In the genomic region with DNA sequence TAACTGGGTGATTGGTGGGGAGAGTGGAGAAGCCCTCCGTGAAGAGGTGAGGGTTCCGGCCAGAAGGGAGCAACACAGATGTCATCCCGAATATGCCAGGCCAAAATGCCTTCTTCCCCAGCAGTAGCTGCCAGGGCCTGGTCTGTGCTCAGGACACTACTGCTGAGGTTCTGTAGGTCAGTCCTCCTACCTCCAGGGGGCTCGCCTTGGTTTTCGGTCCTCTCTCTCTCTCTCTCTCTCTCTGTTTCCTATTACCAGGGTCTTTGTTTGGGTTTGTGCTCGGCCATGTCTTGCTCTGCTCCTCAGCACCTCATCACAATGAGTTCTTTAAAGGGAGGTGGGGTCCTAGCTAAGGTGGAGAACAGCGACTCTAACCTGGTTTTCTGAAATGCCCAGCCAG, we compare ENCODE assay signal across 16 mouse cellular contexts.
"Had no signal": no experiment of that assay in that cellular context is flagged by ENCODE, and none has a peak within 500 bp of the region (broad histone marks: within the 10 kb centered on the region; RNA-seq: fewer than 3 reads in every experiment).

No protein-coding gene starts in this region.

- H3K4me3 ChIP-seq: kidney, embryonic 15.5 days; limb, embryonic 12.5 days; liver, embryonic 13.5 days; lung, embryonic 15.5 days; megakaryocyte, embryonic 14.5 days; midbrain, embryonic 15.5 days had no signal

- H3K27ac ChIP-seq: kidney, embryonic 15.5 days; limb, embryonic 12.5 days; liver, embryonic 13.5 days; lung, embryonic 15.5 days; macrophage; midbrain, embryonic 15.5 days had no signal

- DNase-seq: kidney, adult 18-20 months; kidney, postnatal 14 days; layer of hippocampus, adult 9-11 months; liver; liver, embryonic 13.5 days; liver, postnatal 0 days; lung, postnatal 14 days; right cerebral cortex, postnatal 4 days; spleen, adult 18-20 months; thymus, postnatal 36 days had no signal

- H3K4me1 ChIP-seq: kidney, embryonic 15.5 days; limb, embryonic 12.5 days; lung, embryonic 15.5 days; midbrain, embryonic 15.5 days had no signal

- H3K27me3 ChIP-seq: kidney, embryonic 15.5 days; limb, embryonic 12.5 days; liver, embryonic 13.5 days; lung, embryonic 15.5 days; midbrain, embryonic 15.5 days had no signal

- H3K36me3 ChIP-seq: liver, embryonic 13.5 days; lung, embryonic 15.5 days had no signal

- H3K9me3 ChIP-seq: kidney, embryonic 15.5 days; limb, embryonic 12.5 days; liver, embryonic 13.5 days; lung, embryonic 15.5 days; megakaryocyte, embryonic 14.5 days; midbrain, embryonic 15.5 days had no signal

- H3K9ac ChIP-seq: kidney, embryonic 15.5 days; limb, embryonic 12.5 days; liver, embryonic 13.5 days; liver, postnatal 0 days; lung, embryonic 15.5 days; midbrain, embryonic 15.5 days had no signal
